Mouse (Mus musculus) CD4-positive, CD25-positive, alpha-beta regulatory T cell (primary cell): ENCODE results near the gene Btbd35f13. TPM values are rescaled to one million over a fixed set of nuclear protein-coding genes. Genes with fewer than 3 reads are reported as not detected.

Source experiments
- polyA plus RNA-seq: library from polyadenylated mRNA; unstranded; fragments of 100-300 nt; shearing (Covaris generic); gene quantifications from one replicate; pipeline ENCODE4 v1.2.1, GENCODE M21; 2017

Gene Btbd35f13
- polyA plus RNA-seq = not detected

GRCm38 (mm10) chrX:33656872-33657271 lies at the start of gene Btbd35f13:
TSS of gene Btbd35f13 (plus strand) at chrX:33657172.

GRCm38 (mm10) chrX:33702249-33702648 lies 45.3 kb downstream of the Btbd35f13 start, which contains the start of gene Btbd35f14:
TSS of gene Btbd35f14 (minus strand) at chrX:33702349.

Other genes with a start within 250 kb of the Btbd35f13 start
- not detected for gene Btbd35f15, start 79.9 kb upstream of the Btbd35f13 start, polyA plus RNA-seq
- gene Btbd35f14, start 45.2 kb downstream of the Btbd35f13 start, polyA plus RNA-seq = not detected